Mouse (Mus musculus) heart, embryonic 10.5 days (tissue): ENCODE results near the gene Wipi2. TPM values are rescaled to one million over a fixed set of nuclear protein-coding genes. Genes with fewer than 3 reads are reported as not detected.

ENCODE experiments used
- DNase-seq: peaks from one replicate; pipeline ENCODE4 v3.0.0-alpha.2; 2017; ENCODE audit warnings: low spot score
- H3K27ac ChIP-seq: fragments of 300-500 bp; sonication (generic); 2 replicates; pipeline ENCODE4 v1.5.1; 2016; ENCODE audit warnings: mild to moderate bottlenecking
- H3K27me3 ChIP-seq: fragments of 300-500 bp; sonication (generic); 2 replicates; pipeline ENCODE4 v1.6.1; 2016; ENCODE audit warnings: mild to moderate bottlenecking; ENCODE audit not compliant: poor library complexity, insufficient read depth, severe bottlenecking
- H3K36me3 ChIP-seq: fragments of 300-500 bp; sonication (generic); 2 replicates; pipeline ENCODE4 v1.6.1; 2016; ENCODE audit warnings: mild to moderate bottlenecking, moderate library complexity
- H3K4me1 ChIP-seq: fragments of 300-500 bp; sonication (generic); 2 replicates; pipeline ENCODE4 v1.6.1; 2016; ENCODE audit warnings: mild to moderate bottlenecking
- H3K4me3 ChIP-seq: fragments of 300-500 bp; sonication (generic); 2 replicates; pipeline ENCODE4 v1.5.1; 2016; ENCODE audit warnings: mild to moderate bottlenecking, moderate library complexity
- H3K9me3 ChIP-seq: fragments of 300-500 bp; sonication (generic); 2 replicates; pipeline ENCODE4 v1.6.1; 2016; ENCODE audit warnings: mild to moderate bottlenecking, moderate library complexity
- WGBS: fragments of 180-500 bp; shearing (Covaris S2); methylation state at CpG from one replicate; pipeline ENCODE4 v1.1.7; 2016; 5-methylcytosine and 5-hydroxymethylcytosine counted together
- polyA plus RNA-seq: library from polyadenylated mRNA; unstranded; fragments of >200 nt; fragmentation: Nextera tagmentation; extraction: Ambion mirVana; gene quantifications from 2 replicates; pipeline ENCODE4 v1.2.1, GENCODE M21; 2016

The Wipi2 gene
- polyA plus RNA-seq, result 37.7 and 47.6 TPM in 2 replicates

DNA sequence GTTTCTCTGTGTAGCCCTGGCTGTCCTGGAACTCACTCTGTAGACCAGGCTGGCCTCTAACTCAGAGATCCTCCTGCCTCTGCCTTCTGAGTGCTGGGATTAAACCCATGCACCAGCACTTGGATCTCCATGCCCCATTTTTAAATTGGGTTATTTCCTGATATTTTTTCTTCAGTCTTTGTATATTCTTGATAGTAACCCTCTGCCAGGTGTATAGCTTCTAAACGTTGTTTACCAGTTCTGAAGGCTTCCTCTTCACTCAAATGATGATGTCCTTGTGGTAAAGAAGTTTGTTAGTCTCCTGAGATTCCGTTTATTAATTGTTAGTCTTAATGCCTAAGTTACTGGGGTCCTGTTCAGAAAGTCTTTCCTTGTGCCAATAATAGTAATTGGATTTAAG lies at the start of gene Wipi2:
Gene Wipi2 (plus strand): TSS at position 301 of the 400 bp plus-strand sequence.
- 85% methylated on average over 2 of the region's 2 CpGs for WGBS
- peaks cover 15% of the 10 kb centered on the region for H3K4me1 ChIP-seq
- peak within 1 kb of the TSS; percentile 92 for H3K27ac ChIP-seq
- no peak for DNase-seq
- 0 out of 2 replicates have a peak, but pooled peaks cover 3% of the 10 kb centered on the region for H3K36me3 ChIP-seq
- H3K27me3 ChIP-seq, result no peaks in the 10 kb centered on the region; the same call in 1 of the 2 replicates
- H3K9me3 ChIP-seq, result no peaks in the 10 kb centered on the region
- H3K4me3 ChIP-seq, result peak within 1 kb of the TSS; percentile 99

GRCm38 (mm10) chr5:142578192-142578591 lies 49.3 kb upstream of the Wipi2 start:
- WGBS, result 83% methylated on average over 10 of the region's 10 CpGs
- DNase-seq, result no peak
- Histone ChIP-seq H3K36me3 (no peaks in the 10 kb centered on the region), H3K4me3 (no peak overlapping the region), H3K27ac (no peak overlapping the region), H3K9me3 (no peaks in the 10 kb centered on the region), H3K4me1 (no peaks in the 10 kb centered on the region), H3K27me3 (0 out of 2 replicates have a peak, but pooled peaks cover 5% of the 10 kb centered on the region)

GRCm38 (mm10) chr5:142581517-142581916 lies 46.0 kb upstream of the Wipi2 start:
- Histone ChIP-seq H3K4me3 (no peak overlapping the region), H3K9me3 (no peaks in the 10 kb centered on the region), H3K27ac (no peak overlapping the region), H3K36me3 (no peaks in the 10 kb centered on the region), H3K4me1 (no peaks in the 10 kb centered on the region), H3K27me3 (0 out of 2 replicates have a peak, but pooled peaks cover 5% of the 10 kb centered on the region)
- DNase-seq, result no peak
- WGBS, result 17% methylated on average over 5 of the region's 5 CpGs

DNA sequence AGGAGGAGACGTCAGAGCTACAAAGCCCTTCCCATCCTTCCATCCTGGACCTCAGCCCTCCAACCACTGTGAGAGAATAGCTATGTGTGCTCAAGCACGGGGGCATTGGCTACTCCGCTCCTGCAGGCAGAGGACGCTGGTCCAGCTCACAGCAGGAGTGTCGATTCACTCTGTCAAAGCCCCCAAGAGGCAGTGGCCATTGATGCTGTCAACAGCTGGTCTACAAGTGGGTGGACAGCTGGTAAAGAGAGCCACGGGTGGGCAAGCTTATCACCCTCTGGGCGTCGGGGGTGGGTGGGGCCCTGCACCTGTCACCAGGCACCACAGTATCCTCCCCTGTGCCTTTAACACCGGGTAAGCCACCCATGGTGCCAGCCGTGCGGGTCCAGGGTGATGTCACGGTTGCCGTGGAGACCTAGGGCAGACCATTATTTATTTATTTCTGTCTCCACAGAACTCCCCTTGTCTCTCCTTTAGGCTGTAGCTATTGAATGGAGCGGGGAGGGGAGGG lies 43.8 kb upstream of the Wipi2 start:
- Histone ChIP-seq H3K27ac (no peak overlapping the region), H3K4me1 (no peaks in the 10 kb centered on the region), H3K4me3 (no peak overlapping the region), H3K27me3 (0 out of 2 replicates have a peak, but pooled peaks cover 5% of the 10 kb centered on the region), H3K36me3 (no peaks in the 10 kb centered on the region), H3K9me3 (no peaks in the 10 kb centered on the region)
- DNase-seq, result no peak
- 55% methylated on average over 14 of the region's 14 CpGs for WGBS

DNA sequence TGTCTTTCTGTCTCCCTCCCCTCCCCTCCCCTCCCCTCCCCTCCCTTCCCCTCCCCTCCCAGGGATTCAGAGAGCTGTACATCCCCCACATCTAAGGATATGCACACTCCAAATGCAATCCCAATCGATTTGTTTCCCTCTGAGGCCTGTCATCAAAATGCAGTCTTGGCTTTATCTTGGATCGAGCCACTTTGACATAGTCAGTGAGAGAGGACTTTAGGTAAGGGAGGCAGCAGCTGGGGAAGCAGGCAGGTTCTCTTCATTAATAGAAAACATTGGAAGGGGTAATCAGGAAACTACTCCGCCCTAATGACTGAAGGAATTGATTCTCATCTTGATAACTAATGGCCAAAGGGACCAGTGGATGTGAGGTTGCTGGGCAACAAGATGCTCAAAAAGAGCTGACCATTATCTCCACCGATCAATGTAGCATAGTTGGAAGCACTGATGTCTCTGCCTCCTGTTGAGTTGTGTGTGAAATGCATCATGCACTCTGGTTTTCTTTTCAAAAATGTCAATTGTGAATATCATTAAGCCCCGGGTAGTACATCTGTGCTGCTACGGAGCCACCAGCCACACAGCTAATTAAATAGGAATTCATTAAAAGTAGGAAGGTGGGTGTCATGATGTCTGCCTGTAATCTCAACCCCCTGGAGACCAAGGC lies 36.4 kb upstream of the Wipi2 start:
- WGBS, result 76% methylated on average over 6 of the region's 6 CpGs
- Histone ChIP-seq H3K27ac (no peak overlapping the region), H3K4me3 (no peak overlapping the region), H3K27me3 (no peaks in the 10 kb centered on the region), H3K36me3 (no peaks in the 10 kb centered on the region), H3K4me1 (0 out of 2 replicates have a peak, but pooled peaks cover 7% of the 10 kb centered on the region), H3K9me3 (no peaks in the 10 kb centered on the region)
- DNase-seq, result no peak

GRCm38 (mm10) chr5:142595698-142596097 lies 31.8 kb upstream of the Wipi2 start:
- Histone ChIP-seq H3K4me3 (no peak overlapping the region), H3K9me3 (no peaks in the 10 kb centered on the region), H3K27me3 (no peaks in the 10 kb centered on the region), H3K36me3 (no peaks in the 10 kb centered on the region), H3K27ac (no peak overlapping the region), H3K4me1 (no peaks in the 10 kb centered on the region)
- 86% methylated on average over 3 of the region's 3 CpGs for WGBS
- no peak for DNase-seq

GRCm38 (mm10) chr5:142596723-142597122 lies 30.8 kb upstream of the Wipi2 start:
- Histone ChIP-seq H3K4me1 (no peaks in the 10 kb centered on the region), H3K9me3 (no peaks in the 10 kb centered on the region), H3K36me3 (no peaks in the 10 kb centered on the region), H3K4me3 (no peak overlapping the region), H3K27ac (no peak overlapping the region), H3K27me3 (no peaks in the 10 kb centered on the region)
- DNase-seq, result no peak
- 64% methylated on average over 6 of the region's 6 CpGs for WGBS

- Histone ChIP-seq H3K4me1 (no peaks in the 10 kb centered on the region), H3K9me3 (no peaks in the 10 kb centered on the region), H3K27ac (no peak overlapping the region), H3K4me3 (no peak overlapping the region), H3K27me3 (no peaks in the 10 kb centered on the region), H3K36me3 (no peaks in the 10 kb centered on the region)
- 73% methylated on average over 6 of the region's 6 CpGs for WGBS
- no peak for DNase-seq
Measured at GRCm38 (mm10) chr5:142597648-142598390, 29.7 kb upstream of the Wipi2 start.

DNA sequence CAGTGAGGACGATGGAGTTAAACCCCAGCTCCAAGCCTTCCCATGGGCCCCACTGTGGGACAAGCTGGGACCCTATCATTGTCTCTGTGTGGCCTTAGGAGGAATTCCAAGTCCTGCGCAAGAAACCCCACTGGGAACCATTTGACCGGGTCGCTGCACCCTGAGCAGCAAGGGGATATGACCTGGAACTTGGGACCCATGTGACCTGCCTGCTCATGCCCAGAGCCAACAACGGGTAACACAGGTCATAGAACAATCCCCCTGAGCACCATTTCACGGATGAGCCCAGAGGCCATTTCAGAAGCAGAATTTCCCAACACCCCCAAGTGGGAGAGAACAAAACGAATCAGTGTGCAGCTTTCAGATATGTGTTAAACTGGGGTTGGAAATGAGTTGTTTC lies 23.1 kb upstream of the Wipi2 start:
- Histone ChIP-seq H3K4me1 (peaks cover 8% of the 10 kb centered on the region), H3K4me3 (no peak overlapping the region), H3K36me3 (no peaks in the 10 kb centered on the region), H3K27me3 (peaks cover 38% of the 10 kb centered on the region), H3K9me3 (no peaks in the 10 kb centered on the region), H3K27ac (no peak overlapping the region)
- 81% methylated on average over 7 of the region's 7 CpGs for WGBS
- no peak for DNase-seq

GRCm38 (mm10) chr5:142605288-142605687 lies 22.2 kb upstream of the Wipi2 start:
- WGBS, result 86% methylated on average over 12 of the region's 12 CpGs
- H3K27me3 ChIP-seq, result peaks cover 42% of the 10 kb centered on the region
- no peaks in the 10 kb centered on the region for H3K36me3 ChIP-seq
- H3K9me3 ChIP-seq, result no peaks in the 10 kb centered on the region
- no peak for DNase-seq
- H3K4me1 ChIP-seq, result peaks cover 8% of the 10 kb centered on the region
- H3K4me3 ChIP-seq, result no peak overlapping the region
- no peak overlapping the region for H3K27ac ChIP-seq

GRCm38 (mm10) chr5:142608259-142608988 lies 19.1 kb upstream of the Wipi2 start, which contains the start of gene Mmd2:
Gene Mmd2, minus strand, starts transcription at chr5:142608800.
- Histone ChIP-seq H3K4me1 (peaks cover 8% of the 10 kb centered on the region), H3K4me3 (peak within 1 kb of the TSS; percentile 59), H3K36me3 (no peaks in the 10 kb centered on the region), H3K27ac (peak within 1 kb of the TSS; percentile 57), H3K9me3 (no peaks in the 10 kb centered on the region), H3K27me3 (peaks cover 42% of the 10 kb centered on the region)
- WGBS, result 4% methylated on average over 42 of the region's 42 CpGs
- no peak for DNase-seq

DNA sequence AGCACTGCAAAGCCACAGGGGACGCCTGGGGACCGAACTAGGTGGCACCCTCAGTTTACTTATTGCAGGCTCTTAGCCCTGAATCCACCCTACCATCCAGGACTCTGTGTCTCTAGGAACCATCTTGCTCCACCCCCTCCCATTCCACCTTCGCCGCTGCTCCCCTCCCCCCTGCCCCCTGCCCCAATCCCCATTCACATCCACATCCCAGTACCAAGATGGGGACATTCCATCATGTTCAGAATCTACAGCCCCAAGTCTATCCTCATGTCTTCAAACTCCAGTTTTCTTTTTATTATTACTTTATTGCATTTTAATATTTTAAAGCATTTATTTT lies 18.5 kb upstream of the Wipi2 start:
- 5% methylated on average over 4 of the region's 4 CpGs for WGBS
- Histone ChIP-seq H3K4me1 (peaks cover 8% of the 10 kb centered on the region), H3K4me3 (peak overlapping the region; percentile 59), H3K27me3 (peaks cover 42% of the 10 kb centered on the region), H3K27ac (peak overlapping the region; percentile 57), H3K36me3 (no peaks in the 10 kb centered on the region), H3K9me3 (no peaks in the 10 kb centered on the region)
- no peak for DNase-seq

- no peak overlapping the region for H3K4me3 ChIP-seq
- H3K27me3 ChIP-seq, result peaks cover 37% of the 10 kb centered on the region
- WGBS, result 82% methylated on average over 4 of the region's 4 CpGs
- peaks cover 8% of the 10 kb centered on the region for H3K4me1 ChIP-seq
- H3K27ac ChIP-seq, result no peak overlapping the region
- no peaks in the 10 kb centered on the region for H3K36me3 ChIP-seq
- DNase-seq, result no peak
- no peaks in the 10 kb centered on the region for H3K9me3 ChIP-seq
Measured at GRCm38 (mm10) chr5:142610362-142610761, 17.1 kb upstream of the Wipi2 start.
